Mouse (Mus musculus): Measurements from ENCODE around the gene Hoga1. TPM values are rescaled to one million over a fixed set of nuclear protein-coding genes. Genes with fewer than 3 reads are reported as not detected.

Gene Hoga1
- total RNA-seq, 4 experiments from 2014 or later, result 0.92 to 2.5 (median 1.5) TPM

GRCm38 (mm10) chr19:42021681-42022541 is 23.5 kb upstream of the Hoga1 start:
- DNase-seq (ENCODE audit: low spot score), result no peak

- no peak for DNase-seq (ENCODE audit: low spot score)
Measured at GRCm38 (mm10) chr19:42022542-42022848, 22.9 kb upstream of the Hoga1 start.

DNA sequence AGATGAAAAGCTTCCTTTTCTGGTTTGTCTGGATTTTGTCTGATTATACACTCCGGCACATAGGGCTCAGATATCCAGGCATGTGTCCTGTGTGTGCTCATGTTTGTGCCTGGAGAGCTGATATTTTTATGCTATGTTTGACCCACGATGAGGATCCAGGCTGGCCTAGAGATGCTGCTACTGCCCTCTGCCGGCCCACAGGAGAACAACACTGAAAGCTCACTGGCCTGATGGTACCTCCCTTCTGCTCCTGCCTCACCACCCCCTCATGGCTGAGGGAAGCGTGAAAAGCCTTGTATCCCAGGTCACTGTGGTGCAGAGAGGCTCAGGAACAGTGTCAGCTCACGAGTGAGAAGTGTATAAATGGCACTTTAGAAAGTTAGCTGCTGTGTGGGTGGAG is 19.3 kb upstream of the Hoga1 start:
- peak; percentile 84 for DNase-seq (ENCODE audit: low spot score)

DNA sequence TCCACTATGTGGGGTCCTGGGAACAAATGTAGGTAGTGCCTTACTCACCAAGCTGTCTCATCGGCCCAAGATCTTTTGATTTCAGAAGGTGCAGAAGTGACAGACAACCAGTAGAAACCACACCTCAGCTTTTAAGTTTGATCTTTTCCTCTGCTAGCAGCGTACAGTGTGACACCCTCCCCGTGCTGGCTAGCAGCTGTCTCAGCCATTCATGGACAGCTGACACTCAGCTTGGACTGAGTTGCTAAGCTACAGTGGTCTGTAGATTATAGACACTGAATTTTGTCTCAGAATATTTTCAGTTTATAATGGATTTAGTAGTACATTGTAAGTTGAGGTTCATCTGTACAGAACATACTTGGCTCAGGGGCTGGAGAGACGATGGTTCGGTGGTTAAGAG is 14.3 kb upstream of the Hoga1 start:
- no peak for DNase-seq (ENCODE audit: low spot score)

GRCm38 (mm10) chr19:42033611-42034010 is 11.8 kb upstream of the Hoga1 start:
- DNase-seq (ENCODE audit: low spot score), result no peak

- no peak for DNase-seq (ENCODE audit: low spot score)
Measured at GRCm38 (mm10) chr19:42034146-42034775, 11.1 kb upstream of the Hoga1 start.

- no peak for DNase-seq (ENCODE audit: low spot score)
Measured at GRCm38 (mm10) chr19:42034881-42035455, 10.4 kb upstream of the Hoga1 start.

- peak; percentile 84 for DNase-seq (ENCODE audit: low spot score)
Measured at GRCm38 (mm10) chr19:42035456-42036248, 9.8 kb upstream of the Hoga1 start, which contains the start of gene Ankrd2. Ankrd2 (plus strand) TSS chr19:42036000.

- no peak for DNase-seq (ENCODE audit: low spot score)
Measured at GRCm38 (mm10) chr19:42036357-42036756, 9.1 kb upstream of the Hoga1 start.

DNA sequence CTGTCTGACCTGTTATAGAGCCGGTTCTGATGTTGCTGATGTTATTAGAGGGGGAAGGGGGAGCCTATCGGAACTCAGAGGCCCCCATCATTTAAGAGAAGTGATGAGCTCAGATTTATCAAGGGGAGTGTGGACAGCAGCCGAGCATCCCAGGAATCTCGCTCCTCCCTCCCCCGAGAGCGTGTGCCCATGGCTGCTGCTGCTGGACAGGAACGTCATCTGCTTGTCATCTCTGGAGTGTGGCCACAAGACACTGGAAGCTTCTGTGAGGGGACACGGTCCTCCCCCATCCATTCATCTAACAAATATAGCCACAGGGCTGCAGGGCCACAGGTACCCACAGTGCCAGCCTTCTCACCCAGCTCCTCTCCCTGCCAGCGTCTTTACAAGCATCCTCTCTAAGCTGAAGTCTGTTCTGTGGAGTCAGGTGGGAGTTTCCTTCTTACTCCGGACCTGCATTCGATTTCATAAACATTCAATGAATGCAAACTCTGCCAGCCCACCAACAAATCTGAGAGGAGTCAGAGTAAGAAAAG is 8.2 kb upstream of the Hoga1 start:
- no peak for DNase-seq (ENCODE audit: low spot score)

DNA sequence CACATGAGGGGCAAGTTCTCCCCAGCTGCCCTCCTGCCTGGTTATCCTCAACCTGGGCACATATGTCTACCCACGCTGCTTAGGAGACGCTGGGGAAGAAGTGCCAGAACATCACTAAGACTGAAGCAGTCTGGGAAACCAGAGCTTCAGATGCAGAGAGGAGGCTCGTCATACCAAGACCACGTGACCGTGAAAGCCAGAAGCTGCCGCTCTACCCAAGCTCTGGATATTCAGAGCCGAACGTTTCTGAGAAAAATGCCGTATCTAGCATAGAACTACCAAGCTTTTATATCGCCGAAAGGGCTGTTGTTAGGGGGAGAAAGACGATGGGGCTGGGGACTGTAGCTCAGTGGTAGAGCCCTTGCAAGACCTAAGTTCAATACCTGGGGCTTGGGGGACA is 7.1 kb upstream of the Hoga1 start:
- no peak for DNase-seq (ENCODE audit: low spot score)

GRCm38 (mm10) chr19:42043988-42044387 is 1.4 kb upstream of the Hoga1 start:
- DNase-seq (ENCODE audit: low spot score), result no peak

DNA sequence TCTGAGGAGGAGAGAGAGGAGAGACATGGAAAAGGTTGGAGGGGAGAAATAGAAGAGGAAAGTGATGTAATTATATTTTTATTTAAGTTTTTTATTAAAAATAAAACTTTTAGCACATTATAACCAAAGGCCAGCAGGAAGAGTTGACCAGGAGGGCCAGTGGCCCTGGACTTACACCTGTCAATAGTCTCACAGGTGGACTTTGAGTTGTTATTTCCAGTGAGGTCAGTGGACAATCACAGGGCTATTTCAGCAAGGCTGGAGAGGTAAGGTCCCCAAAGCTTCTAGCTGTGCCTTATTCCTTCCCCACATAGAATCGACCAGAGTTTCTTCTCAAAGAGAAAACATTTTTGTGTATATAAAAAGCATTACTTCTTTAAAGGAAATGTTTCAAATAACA is 4.8 kb downstream of the Hoga1 start:
- no peak for DNase-seq (ENCODE audit: low spot score)

DNA sequence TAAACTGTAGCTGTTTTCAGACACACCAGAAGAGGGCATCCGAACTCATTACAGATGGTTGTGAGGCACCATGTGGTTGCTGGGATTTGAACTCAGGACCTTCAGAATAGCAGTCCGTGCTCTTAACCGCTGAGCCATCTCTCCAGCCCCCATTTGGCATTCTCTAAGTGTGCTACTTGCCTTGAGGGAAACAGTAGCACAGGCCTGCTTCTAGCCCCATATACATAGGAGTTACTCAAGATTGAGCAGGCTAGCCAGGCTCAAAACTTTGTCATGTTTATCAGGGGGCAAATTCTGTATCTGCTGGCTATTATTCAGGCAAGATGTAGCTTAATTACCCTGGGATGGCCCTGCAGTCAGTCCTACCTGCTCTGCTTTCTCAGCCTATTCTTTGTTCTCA is 5.9 kb downstream of the Hoga1 start:
- no peak for DNase-seq (ENCODE audit: low spot score)

GRCm38 (mm10) chr19:42051948-42052347 is 6.5 kb downstream of the Hoga1 start, which contains the start of gene 4933411K16Rik:
4933411K16Rik (plus strand) TSS chr19:42052248.
- DNase-seq (ENCODE audit: low spot score), result no peak

GRCm38 (mm10) chr19:42054255-42054654 is 8.8 kb downstream of the Hoga1 start:
- DNase-seq (ENCODE audit: low spot score), result no peak

- peak; percentile 59 for DNase-seq (ENCODE audit: low spot score)
Measured at GRCm38 (mm10) chr19:42055881-42056280, 10.5 kb downstream of the Hoga1 start.

DNA sequence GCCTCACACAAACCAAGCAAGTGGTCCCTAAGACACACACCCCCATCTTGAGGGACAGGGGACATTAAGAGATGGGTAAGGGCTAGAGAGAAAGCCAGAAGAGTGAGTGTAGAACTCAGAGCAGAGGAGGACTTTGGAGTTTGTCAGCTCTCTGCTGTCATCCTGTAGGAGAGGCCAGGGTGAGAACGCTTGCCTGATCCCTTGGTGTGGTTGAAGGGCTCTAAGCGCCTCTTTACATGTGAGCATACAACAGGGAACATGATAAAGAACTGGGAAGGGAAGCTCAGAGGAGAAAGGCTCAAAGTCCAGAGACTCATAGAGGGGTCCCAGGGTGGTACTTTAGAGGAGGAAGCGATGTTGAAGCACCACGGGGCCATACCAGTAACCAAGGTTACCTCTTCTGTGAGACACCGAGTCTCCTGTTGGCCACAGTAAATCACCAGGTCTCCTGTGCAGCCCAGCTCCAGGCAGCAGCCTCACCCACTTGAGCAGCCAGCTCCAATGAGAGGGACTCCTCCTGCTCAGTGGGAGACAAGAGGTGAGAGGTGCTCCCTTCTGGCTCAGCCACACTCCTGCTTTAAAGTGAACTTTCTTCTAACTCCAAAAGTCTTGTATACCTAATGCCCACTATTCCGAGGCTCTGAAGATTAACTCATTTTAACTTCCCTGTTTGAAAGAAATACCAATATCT is 11.5 kb downstream of the Hoga1 start:
- no peak for DNase-seq (ENCODE audit: low spot score)

DNA sequence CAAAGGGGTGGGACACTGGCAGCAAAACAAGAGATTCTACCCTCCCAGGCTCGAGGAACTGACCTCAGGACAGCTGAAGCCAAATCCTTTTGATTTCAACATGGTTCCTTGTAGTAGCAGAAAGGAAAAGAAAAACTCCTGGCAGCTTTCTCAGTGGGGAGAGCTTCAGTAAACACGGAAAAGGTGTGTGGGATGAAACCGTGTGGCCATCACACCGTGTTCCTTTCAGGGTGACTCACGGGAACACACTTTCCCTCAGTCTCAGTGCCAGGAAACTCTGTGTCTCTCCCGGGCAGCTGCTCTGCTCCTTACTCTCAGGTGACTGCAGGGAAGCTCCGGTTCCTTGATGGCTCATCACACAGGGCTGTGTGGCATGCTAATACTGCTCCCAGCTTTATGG is 13.0 kb downstream of the Hoga1 start:
- no peak for DNase-seq (ENCODE audit: low spot score)

GRCm38 (mm10) chr19:42061443-42061842 is 16.0 kb downstream of the Hoga1 start:
- DNase-seq (ENCODE audit: low spot score), result no peak
